Mouse (Mus musculus): ENCODE measurements around the gene Mog. TPM values are rescaled to one million over a fixed set of nuclear protein-coding genes. Genes with fewer than 3 reads are reported as not detected.
A peak's percentile ranks its signal among the peaks of the same experiment; 100 is the strongest.
"Not testable (repeated sequence)": the region's sequence is repeated elsewhere in the genome, so short reads cannot be mapped to it uniquely, and the experiment has no call there.

Gene Mog
- polyA plus RNA-seq, 2 experiments = not detected

DNA sequence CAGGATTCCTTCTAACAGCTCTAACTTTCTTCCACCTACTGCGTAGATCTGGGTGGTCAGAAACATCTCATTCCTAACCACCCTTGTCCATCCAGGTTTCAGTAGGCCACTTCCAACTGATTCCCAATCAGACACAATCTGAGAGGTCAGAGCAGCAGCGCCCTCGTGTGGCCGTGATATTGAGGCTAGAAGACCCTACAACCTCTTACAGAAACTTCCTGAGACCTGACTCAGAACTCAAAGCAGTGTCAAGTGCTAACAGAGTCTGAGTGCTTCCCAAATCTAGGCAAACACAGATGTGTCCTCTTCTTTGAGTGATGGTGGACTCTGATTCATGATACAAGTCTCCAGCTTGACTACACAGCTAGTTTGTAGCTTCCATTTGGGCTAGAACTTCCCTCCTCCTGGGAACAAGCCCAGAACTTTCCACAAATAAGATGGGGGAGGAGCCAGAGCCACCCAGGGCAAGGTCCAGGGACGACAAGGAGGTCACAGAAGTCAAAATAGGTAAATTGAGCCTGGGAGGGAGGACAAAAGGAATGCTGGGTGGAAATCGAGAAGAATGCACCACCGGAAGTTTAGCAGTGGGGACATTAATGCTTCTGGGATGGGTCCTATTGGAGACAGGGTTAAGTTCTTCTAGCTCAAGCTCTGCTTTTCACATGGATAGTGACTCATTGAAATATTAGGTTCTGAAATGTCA is 26.0 kb downstream of the Mog start:
- ATAC-seq (ENCODE audit: insufficient read depth) = no peak

GRCm38 (mm10) chr17:36995448-36995847 is 27.8 kb downstream of the Mog start:
- Histone ChIP-seq H3K27me3 (ENCODE audit: control insufficient read depth, insufficient read depth, low read length) (no peaks in the 10 kb centered on the region), H3K9me3 (ENCODE audit: control insufficient read depth, low read length) (no peaks in the 10 kb centered on the region), H3K27ac (no peak overlapping the region), H3K4me2 (ENCODE audit: low read depth) (no peak overlapping the region), H3K36me3 (replicated peaks; ENCODE audit: control insufficient read depth, insufficient read depth, low read depth) (no peaks in the 10 kb centered on the region), H3K4me1 (replicated peaks; ENCODE audit: control insufficient read depth in 2 of 2, insufficient read depth in 2 of 2, low read length in 1 of 2) (no peaks in the 10 kb centered on the region), H3K4me3 (ENCODE audit: insufficient read depth in 1 of 2, low read depth in 2 of 2, low read length in 2 of 2) (no peak overlapping the region), H3K9ac (replicated peaks) (no peak overlapping the region)
- 47% methylated on average over 3 of the region's 3 CpGs for WGBS (ENCODE audit: insufficient replicate concordance)
- ATAC-seq (ENCODE audit: insufficient read depth) (no peak), DNase-seq (ENCODE audit: low read depth in 3 of 3, low spot score in 3 of 3) (no peak)
- TF ChIP-seq EP300 (IDR thresholded peaks at IDR 0.05; ENCODE audit: low read depth) (no peak), CTCF (IDR thresholded peaks at IDR 0.05; ENCODE audit: low read depth) (no peak)

More for the DNA sequence above, 26.0 kb downstream of the Mog start:
- H3K9me3 ChIP-seq (ENCODE audit: control insufficient read depth, low read length) = no peaks in the 10 kb centered on the region
- H3K36me3 ChIP-seq (replicated peaks; ENCODE audit: control insufficient read depth, insufficient read depth, low read depth) = no peaks in the 10 kb centered on the region
- H3K4me3 ChIP-seq (ENCODE audit: insufficient read depth in 1 of 2, low read depth in 2 of 2, low read length in 2 of 2) = no peak overlapping the region
- no peak overlapping the region for H3K4me2 ChIP-seq (ENCODE audit: low read depth)
- H3K27me3 ChIP-seq (ENCODE audit: control insufficient read depth, insufficient read depth, low read length) = no peaks in the 10 kb centered on the region
- peak; percentile 80 for TF ChIP-seq CTCF (IDR thresholded peaks at IDR 0.05; ENCODE audit: low read depth)
- no peak for TF ChIP-seq EP300 (IDR thresholded peaks at IDR 0.05; ENCODE audit: low read depth)
- no peaks in the 10 kb centered on the region for H3K4me1 ChIP-seq (replicated peaks; ENCODE audit: control insufficient read depth in 2 of 2, insufficient read depth in 2 of 2, low read length in 1 of 2)
- 22% methylated on average over 7 of the region's 7 CpGs for WGBS (ENCODE audit: insufficient replicate concordance)
- H3K27ac ChIP-seq = no peak overlapping the region
- H3K9ac ChIP-seq (replicated peaks) = no peak overlapping the region
- DNase-seq (ENCODE audit: low read depth in 3 of 3, low spot score in 3 of 3) = peak; percentile 24 to 33 (median 30)

DNA sequence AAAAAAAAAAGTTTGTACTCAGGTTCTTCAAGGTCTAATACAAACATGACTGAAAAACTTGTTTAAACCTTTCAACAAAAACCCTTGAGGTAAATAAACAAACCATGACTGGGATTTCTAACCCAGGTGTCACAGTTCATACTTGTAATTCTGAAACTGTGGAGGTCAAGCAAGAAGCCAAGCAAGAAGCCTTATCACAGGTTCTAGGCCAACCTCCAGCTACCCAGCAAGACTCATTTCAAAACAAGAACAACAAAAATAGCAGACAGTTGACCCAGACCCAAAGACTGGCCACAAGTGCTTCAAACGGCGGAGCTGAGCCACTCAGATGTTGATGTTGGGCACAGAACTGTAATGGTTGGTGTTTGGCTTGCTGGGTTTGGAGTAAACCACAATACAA is 28.7 kb downstream of the Mog start:
- TF ChIP-seq CTCF (IDR thresholded peaks at IDR 0.05; ENCODE audit: low read depth) (no peak), EP300 (IDR thresholded peaks at IDR 0.05; ENCODE audit: low read depth) (no peak)
- Histone ChIP-seq H3K4me3 (ENCODE audit: insufficient read depth in 1 of 2, low read depth in 2 of 2, low read length in 2 of 2) (no peak overlapping the region), H3K36me3 (replicated peaks; ENCODE audit: control insufficient read depth, insufficient read depth, low read depth) (no peaks in the 10 kb centered on the region), H3K27ac (no peak overlapping the region), H3K9ac (replicated peaks) (no peak overlapping the region), H3K9me3 (ENCODE audit: control insufficient read depth, low read length) (no peaks in the 10 kb centered on the region), H3K4me2 (ENCODE audit: low read depth) (no peak overlapping the region), H3K4me1 (replicated peaks; ENCODE audit: control insufficient read depth in 2 of 2, insufficient read depth in 2 of 2, low read length in 1 of 2) (no peaks in the 10 kb centered on the region), H3K27me3 (ENCODE audit: control insufficient read depth, insufficient read depth, low read length) (no peaks in the 10 kb centered on the region)
- DNase-seq (ENCODE audit: low read depth in 3 of 3, low spot score in 3 of 3) (no peak), ATAC-seq (ENCODE audit: insufficient read depth) (no peak)
- WGBS (ENCODE audit: insufficient replicate concordance) = 60% methylated on average over 2 of the region's 2 CpGs

- Histone ChIP-seq H3K27me3 (ENCODE audit: control insufficient read depth, insufficient read depth, low read length) (peaks cover 3% of the 10 kb centered on the region), H3K9me3 (ENCODE audit: control insufficient read depth, low read length) (no peaks in the 10 kb centered on the region), H3K27ac (no peak overlapping the region), H3K4me3 (ENCODE audit: insufficient read depth in 1 of 2, low read depth in 2 of 2, low read length in 2 of 2) (no peak overlapping the region), H3K9ac (replicated peaks) (no peak overlapping the region), H3K4me2 (ENCODE audit: low read depth) (no peak overlapping the region), H3K4me1 (replicated peaks; ENCODE audit: control insufficient read depth in 2 of 2, insufficient read depth in 2 of 2, low read length in 1 of 2) (no peaks in the 10 kb centered on the region), H3K36me3 (replicated peaks; ENCODE audit: control insufficient read depth, insufficient read depth, low read depth) (no peaks in the 10 kb centered on the region)
- DNase-seq (ENCODE audit: low read depth in 3 of 3, low spot score in 3 of 3) (no peak), ATAC-seq (ENCODE audit: insufficient read depth) (no peak)
- no peak for TF ChIP-seq CTCF (IDR thresholded peaks at IDR 0.05; ENCODE audit: low read depth)
- no peak for TF ChIP-seq EP300 (IDR thresholded peaks at IDR 0.05; ENCODE audit: low read depth)
- WGBS (ENCODE audit: insufficient replicate concordance) = 68% methylated on average over 4 of the region's 4 CpGs
Measured at GRCm38 (mm10) chr17:36993770-36994325, 29.4 kb downstream of the Mog start.

- TF ChIP-seq EP300 (IDR thresholded peaks at IDR 0.05; ENCODE audit: low read depth) (no peak), CTCF (IDR thresholded peaks at IDR 0.05; ENCODE audit: low read depth) (no peak)
- 14% methylated on average over 3 of the region's 3 CpGs for WGBS (ENCODE audit: insufficient replicate concordance)
Measured at GRCm38 (mm10) chr17:36992336-36993104, 30.7 kb downstream of the Mog start.

GRCm38 (mm10) chr17:36990630-36991029 is 32.6 kb downstream of the Mog start:
- WGBS (ENCODE audit: insufficient replicate concordance) = 81% methylated on average over 6 of the region's 6 CpGs
- H3K4me1 ChIP-seq (replicated peaks; ENCODE audit: control insufficient read depth in 2 of 2, insufficient read depth in 2 of 2, low read length in 1 of 2); H3K9ac ChIP-seq (replicated peaks); H3K27ac ChIP-seq; ATAC-seq (ENCODE audit: insufficient read depth); H3K4me3 ChIP-seq (ENCODE audit: insufficient read depth in 1 of 2, low read depth in 2 of 2, low read length in 2 of 2); H3K4me2 ChIP-seq (ENCODE audit: low read depth); H3K36me3 ChIP-seq (replicated peaks; ENCODE audit: control insufficient read depth, insufficient read depth, low read depth); DNase-seq (ENCODE audit: low read depth in 3 of 3, low spot score in 3 of 3); H3K9me3 ChIP-seq (ENCODE audit: control insufficient read depth, low read length): not testable (repeated sequence)
- peaks cover 18% of the 10 kb centered on the region for H3K27me3 ChIP-seq (ENCODE audit: control insufficient read depth, insufficient read depth, low read length)

More at GRCm38 (mm10) chr17:36992336-36993104, 30.7 kb downstream of the Mog start:
- H3K36me3 ChIP-seq (replicated peaks; ENCODE audit: control insufficient read depth, insufficient read depth, low read depth) = no peaks in the 10 kb centered on the region
- no peak overlapping the region for H3K4me2 ChIP-seq (ENCODE audit: low read depth)
- H3K9ac ChIP-seq (replicated peaks) = no peak overlapping the region
- H3K27ac ChIP-seq = no peak overlapping the region
- ATAC-seq (ENCODE audit: insufficient read depth) (no peak), DNase-seq (ENCODE audit: low read depth in 3 of 3, low spot score in 3 of 3) (no peak)
- no peak overlapping the region for H3K4me3 ChIP-seq (ENCODE audit: insufficient read depth in 1 of 2, low read depth in 2 of 2, low read length in 2 of 2)
- H3K27me3 ChIP-seq (ENCODE audit: control insufficient read depth, insufficient read depth, low read length) = peaks cover 17% of the 10 kb centered on the region
- no peaks in the 10 kb centered on the region for H3K9me3 ChIP-seq (ENCODE audit: control insufficient read depth, low read length)
- no peaks in the 10 kb centered on the region for H3K4me1 ChIP-seq (replicated peaks; ENCODE audit: control insufficient read depth in 2 of 2, insufficient read depth in 2 of 2, low read length in 1 of 2)

Measured in liver, embryonic 14.5 days (tissue).